Mouse (Mus musculus) heart, postnatal 0 days (tissue): ENCODE measurements around the gene Six1.

Experiments
- CTCF ChIP-seq: IDR thresholded peaks from 2 replicates; pipeline ENCODE4 v1.5.1; 2016; ENCODE audit warnings: antibody characterized with exemption, control low read depth, low read depth
- EP300 ChIP-seq: IDR thresholded peaks from 2 replicates; pipeline ENCODE4 v1.6.1; 2016; ENCODE audit warnings: antibody characterized with exemption, low read depth

GRCm38 (mm10) chr12:73050305-73050704, 3.4 kb downstream of the Six1 start:
- TF ChIP-seq CTCF (no peak), EP300 (no peak)
